Mouse (Mus musculus) ES-E14 (cell line): ENCODE measurements at regions not wholly inside any gene's neighbourhood (a gene's known extent, or its start where the extent isn't known, plus 50 kb on each side); places are given as distances from the start of the nearest gene placed in this dataset.

Experiments
- CHD2 ChIP-seq: IDR thresholded peaks from 2 replicates; pipeline ENCODE4 v1.6.1; 2014; ENCODE audit warnings: mild to moderate bottlenecking, low read depth, low read length, inconsistent platforms
- MAFK ChIP-seq: IDR thresholded peaks from 2 replicates; pipeline ENCODE4 v1.6.1; 2014; ENCODE audit warnings: mild to moderate bottlenecking, low read depth, low read length, inconsistent platforms; ENCODE audit not compliant: insufficient read depth

- TF ChIP-seq CHD2, result no peak
- TF ChIP-seq MAFK, result no peak
Measured at GRCm38 (mm10) chr4:142773651-142774151, 439.1 kb downstream of the Prdm2 start.
